Mouse (Mus musculus): ENCODE measurements around the gene Abcc10.
A peak's percentile ranks its signal among the peaks of the same experiment; 100 is the strongest.

The Abcc10 gene

GRCm38 (mm10) chr17:46327906-46328534, at the start of gene Abcc10:
Abcc10 (minus strand) TSS chr17:46328352.
- DNase-seq (ENCODE audit: extremely low spot score, low spot score) = peak; percentile 96

- DNase-seq (ENCODE audit: extremely low spot score, low spot score) = no peak
Measured at GRCm38 (mm10) chr17:46371783-46372182, 43.6 kb upstream of the Abcc10 start.

- DNase-seq (ENCODE audit: extremely low spot score, low spot score) = no peak
Measured at GRCm38 (mm10) chr17:46351026-46351700, 23.0 kb upstream of the Abcc10 start.

- DNase-seq (ENCODE audit: extremely low spot score, low spot score) = no peak
Measured at GRCm38 (mm10) chr17:46341208-46341607, 13.1 kb upstream of the Abcc10 start.

GRCm38 (mm10) chr17:46336475-46336874, 8.3 kb upstream of the Abcc10 start:
- DNase-seq (ENCODE audit: extremely low spot score, low spot score) = no peak

GRCm38 (mm10) chr17:46328723-46329122, 571 bp upstream of the Abcc10 start:
- DNase-seq (ENCODE audit: extremely low spot score, low spot score) = no peak

GRCm38 (mm10) chr17:46327413-46327905, 693 bp downstream of the Abcc10 start:
- DNase-seq (ENCODE audit: extremely low spot score, low spot score) = no peak

- no peak for DNase-seq (ENCODE audit: extremely low spot score, low spot score)
Measured at GRCm38 (mm10) chr17:46322046-46322823, 5.9 kb downstream of the Abcc10 start.

- DNase-seq (ENCODE audit: extremely low spot score, low spot score) = no peak
Measured at GRCm38 (mm10) chr17:46320492-46320891, 7.7 kb downstream of the Abcc10 start.

GRCm38 (mm10) chr17:46315813-46316212, 12.3 kb downstream of the Abcc10 start:
- no peak for DNase-seq (ENCODE audit: extremely low spot score, low spot score)

GRCm38 (mm10) chr17:46313135-46313715, 14.9 kb downstream of the Abcc10 start:
- no peak for DNase-seq (ENCODE audit: extremely low spot score, low spot score)

GRCm38 (mm10) chr17:46310515-46310914, 17.6 kb downstream of the Abcc10 start:
- no peak for DNase-seq (ENCODE audit: extremely low spot score, low spot score)

- no peak for DNase-seq (ENCODE audit: extremely low spot score, low spot score)
Measured at GRCm38 (mm10) chr17:46309835-46310234, 18.3 kb downstream of the Abcc10 start.

- DNase-seq (ENCODE audit: extremely low spot score, low spot score) = no peak
Measured at GRCm38 (mm10) chr17:46306956-46307355, 21.2 kb downstream of the Abcc10 start.

GRCm38 (mm10) chr17:46304184-46304583, 24.0 kb downstream of the Abcc10 start:
- DNase-seq (ENCODE audit: extremely low spot score, low spot score) = no peak

GRCm38 (mm10) chr17:46301892-46302291, 26.3 kb downstream of the Abcc10 start:
- no peak for DNase-seq (ENCODE audit: extremely low spot score, low spot score)

- peak; percentile 94 for DNase-seq (ENCODE audit: extremely low spot score, low spot score)
Measured at GRCm38 (mm10) chr17:46298220-46298913, 29.8 kb downstream of the Abcc10 start.

- peak; percentile 59 for DNase-seq (ENCODE audit: extremely low spot score, low spot score)
Measured at GRCm38 (mm10) chr17:46297364-46298219, 30.6 kb downstream of the Abcc10 start, which contains the start of gene Dlk2. Dlk2 (plus strand) TSS chr17:46297421.

GRCm38 (mm10) chr17:46297028-46297363, 31.2 kb downstream of the Abcc10 start:
- DNase-seq (ENCODE audit: extremely low spot score, low spot score) = no peak

- no peak for DNase-seq (ENCODE audit: extremely low spot score, low spot score)
Measured at GRCm38 (mm10) chr17:46296601-46297000, 31.6 kb downstream of the Abcc10 start.

Measured in neural tube, embryonic 10.5 days (tissue).